Mouse (Mus musculus) frontal cortex, postnatal 25 days (tissue): ENCODE measurements around the gene Mcm3ap.
A peak's percentile ranks its signal among the peaks of the same experiment; 100 is the strongest.

ENCODE experiments used
- DNase-seq, 2 experiments: peaks; one replicate each; pipeline ENCODE4 v3.0.0; 2022; ENCODE audit warnings: low spot score in 2 of 2

Mcm3ap gene

DNA sequence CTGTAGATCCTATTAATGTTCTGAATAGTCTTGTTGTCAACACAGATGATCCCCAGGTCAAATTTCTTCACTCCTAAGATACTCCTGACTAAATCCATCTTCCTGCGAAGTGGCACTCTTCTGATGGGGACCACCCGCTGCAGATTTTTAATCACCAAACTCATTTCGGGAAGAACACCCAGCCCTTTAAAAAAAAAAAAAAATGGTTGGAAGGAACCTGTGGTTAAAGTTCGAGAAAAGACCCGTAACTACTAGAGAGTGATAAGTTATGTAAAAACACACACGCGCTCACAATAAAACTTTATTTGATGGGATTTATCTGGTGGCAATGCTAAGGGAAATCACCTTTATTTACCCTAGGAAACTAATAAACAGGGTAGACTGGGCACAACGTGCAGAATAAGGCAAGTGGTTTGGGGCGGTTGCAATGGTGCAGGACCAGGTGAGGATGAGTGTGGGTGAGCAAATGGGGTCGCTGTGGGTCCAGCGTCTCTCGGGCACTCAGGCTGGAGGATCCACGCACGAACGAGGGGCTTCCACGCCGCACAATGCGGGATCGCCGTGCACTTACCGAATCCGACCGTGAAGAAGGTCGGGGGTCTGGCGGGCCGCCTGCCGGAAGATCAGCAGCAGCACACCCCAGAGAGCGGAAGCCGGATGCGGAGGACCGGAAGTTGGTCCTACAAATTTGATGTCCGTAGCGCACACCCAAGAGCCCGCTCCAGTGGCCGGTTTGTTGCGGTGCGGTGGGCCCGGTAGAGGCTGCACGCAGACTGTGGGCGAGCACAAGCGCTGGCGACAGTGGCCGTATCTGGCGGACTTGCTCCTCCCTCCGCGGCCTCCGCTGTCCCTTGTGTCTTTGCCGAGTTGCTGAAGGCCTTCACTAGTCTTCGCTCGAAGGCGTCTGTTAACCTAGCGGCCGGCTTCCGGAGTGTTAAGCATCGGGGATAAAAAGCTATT is at the start of gene Mcm3ap, which contains the start of gene Ybey:
Mcm3ap (plus strand) TSS at position 725 of the 960 bp plus-strand sequence.
Ybey (minus strand) TSS at position 912 of the 960 bp plus-strand sequence.
- DNase-seq: peak; percentile 82

DNA sequence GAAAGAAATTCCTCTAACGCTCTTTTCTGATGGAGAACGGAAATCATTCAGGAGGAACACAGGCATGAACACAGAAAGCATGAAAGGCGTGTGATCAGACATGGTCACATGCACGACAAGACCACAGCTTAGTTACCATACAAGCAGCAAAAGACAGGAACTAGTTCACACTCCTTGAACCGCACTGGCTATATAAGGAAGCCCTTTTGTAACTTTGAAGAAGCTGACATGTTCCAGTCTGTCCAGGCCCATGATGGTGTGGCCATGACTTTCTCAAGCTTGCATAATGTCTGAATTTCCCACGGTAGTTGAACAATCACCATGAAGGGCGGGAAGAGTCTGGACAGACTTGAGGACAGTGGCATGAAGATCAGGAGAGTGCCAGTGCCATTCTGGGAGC is 43.1 kb upstream of the Mcm3ap start:
- no peak for DNase-seq

DNA sequence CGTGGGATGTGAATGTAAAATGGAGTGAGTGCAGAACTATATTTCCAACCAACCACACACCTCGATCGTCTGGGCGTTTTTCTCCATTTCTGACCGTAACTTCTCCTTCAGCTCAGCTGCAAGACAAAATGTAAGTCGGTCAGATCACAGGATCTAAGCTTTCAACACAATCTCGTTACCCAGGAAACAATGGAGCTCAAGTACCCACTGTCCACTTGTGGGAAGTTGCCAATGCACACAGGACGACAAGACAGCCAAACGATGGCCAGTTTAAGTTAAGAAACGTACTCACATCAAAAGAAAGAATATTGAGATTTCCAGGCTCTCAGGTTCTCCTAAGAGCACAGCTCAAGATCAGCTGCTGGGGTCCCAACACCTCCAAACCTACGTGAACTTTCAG is 34.8 kb upstream of the Mcm3ap start:
- DNase-seq: no peak

DNA sequence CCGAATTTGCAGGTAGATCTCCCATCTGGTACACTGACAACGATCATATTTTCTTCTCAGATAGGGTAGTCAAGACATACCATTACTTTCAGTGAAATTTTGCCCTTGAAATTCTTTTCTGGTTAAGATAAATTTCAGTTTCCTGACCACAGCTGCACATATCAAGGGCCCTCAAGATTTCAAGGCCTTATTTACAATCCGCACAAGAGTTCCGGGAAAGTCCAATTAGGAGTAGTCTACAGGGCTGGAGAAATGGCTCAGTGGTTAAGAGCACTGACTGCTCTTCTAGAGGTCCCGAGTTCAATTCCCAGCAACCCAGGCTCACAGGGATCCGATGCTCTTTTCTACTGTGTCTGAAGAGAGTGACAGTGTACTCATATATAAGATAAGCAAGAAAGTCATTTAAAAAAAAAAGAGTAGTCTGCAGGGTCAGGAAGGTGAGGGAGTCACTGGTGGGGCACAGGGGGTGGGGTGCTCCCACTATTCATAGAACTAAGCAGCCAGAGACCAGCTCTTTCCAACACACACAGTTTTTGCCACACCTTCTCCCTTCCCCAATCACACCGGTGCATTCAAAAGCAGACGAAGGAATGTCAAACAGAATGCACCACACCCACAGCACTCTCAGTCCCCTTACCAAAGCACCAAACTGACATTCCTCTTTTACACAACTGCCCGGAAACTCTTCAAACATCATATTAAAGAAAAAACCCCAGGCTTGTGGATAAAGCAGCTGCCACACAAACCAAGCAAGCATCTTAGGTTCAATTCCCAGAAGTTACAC is 29.4 kb upstream of the Mcm3ap start:
- no peak for DNase-seq

- DNase-seq: no peak
These were observed 28.4 kb upstream of the Mcm3ap start, which contains the start of gene AC141477.1 for GRCm38 (mm10) chr10:76440281-76440680. AC141477.1 (minus strand) TSS chr10:76440444.

GRCm38 (mm10) chr10:76442178-76443088 is 26.3 kb upstream of the Mcm3ap start, which contains the start of gene Pcnt:
Pcnt (minus strand) TSS chr10:76442786.
- peak; percentile 88 to 93 for DNase-seq

DNA sequence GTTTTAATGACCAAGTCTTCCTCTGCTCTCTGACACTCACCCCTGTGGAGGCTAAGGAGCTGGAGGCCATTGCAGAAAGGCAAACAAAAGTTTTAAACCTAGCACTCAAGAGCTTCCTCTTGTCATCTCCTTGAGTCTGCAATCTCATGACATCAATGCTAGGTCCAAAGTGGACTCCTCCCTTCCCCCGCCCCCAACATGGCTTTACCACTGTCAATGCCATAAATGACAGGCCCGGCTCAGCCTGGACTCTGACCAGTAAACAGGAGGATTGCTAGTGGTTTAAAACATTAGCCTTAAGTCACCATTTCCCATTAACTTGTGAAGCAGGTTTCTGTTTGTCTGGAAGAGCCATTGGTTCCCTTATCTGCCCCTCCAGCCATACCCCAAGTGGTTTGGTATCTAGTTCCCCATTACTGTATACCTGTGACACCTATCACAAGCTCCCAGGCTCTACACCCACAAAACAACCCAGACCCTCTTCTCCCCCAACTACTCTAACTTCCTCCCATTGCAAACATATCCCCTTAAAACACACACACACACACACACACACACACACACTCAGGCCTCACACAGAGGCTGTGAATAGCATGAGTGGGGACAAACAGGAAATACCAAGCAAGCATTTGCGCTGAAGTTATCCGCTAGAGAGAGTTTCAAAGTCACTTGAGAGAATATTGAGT is 22.6 kb upstream of the Mcm3ap start:
- no peak for DNase-seq

- no peak for DNase-seq
These were observed 21.1 kb upstream of the Mcm3ap start for GRCm38 (mm10) chr10:76447406-76448229.

DNA sequence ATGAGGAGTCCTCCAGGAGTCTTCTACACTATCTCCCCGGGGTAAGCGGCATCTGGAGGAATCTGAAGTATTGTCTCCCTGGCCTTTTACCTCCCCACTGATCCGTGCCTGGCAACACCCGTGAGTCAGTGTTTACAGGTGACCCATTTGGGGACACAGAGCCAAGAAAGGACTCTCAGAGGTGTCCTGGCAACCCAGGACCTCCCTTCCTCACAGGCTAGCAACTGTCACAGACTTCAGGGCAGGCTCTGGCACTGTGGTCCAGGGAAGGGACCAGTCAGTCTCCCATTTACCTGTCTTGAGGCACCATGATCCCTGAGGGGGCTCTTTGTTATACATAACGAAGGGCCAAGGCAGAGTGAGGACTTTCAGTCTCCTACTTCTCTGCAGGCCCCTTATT is 19.9 kb upstream of the Mcm3ap start, which contains the start of gene 2610028H24Rik:
2610028H24Rik (plus strand) TSS at position 231 of the 400 bp plus-strand sequence.
- DNase-seq: no peak

DNA sequence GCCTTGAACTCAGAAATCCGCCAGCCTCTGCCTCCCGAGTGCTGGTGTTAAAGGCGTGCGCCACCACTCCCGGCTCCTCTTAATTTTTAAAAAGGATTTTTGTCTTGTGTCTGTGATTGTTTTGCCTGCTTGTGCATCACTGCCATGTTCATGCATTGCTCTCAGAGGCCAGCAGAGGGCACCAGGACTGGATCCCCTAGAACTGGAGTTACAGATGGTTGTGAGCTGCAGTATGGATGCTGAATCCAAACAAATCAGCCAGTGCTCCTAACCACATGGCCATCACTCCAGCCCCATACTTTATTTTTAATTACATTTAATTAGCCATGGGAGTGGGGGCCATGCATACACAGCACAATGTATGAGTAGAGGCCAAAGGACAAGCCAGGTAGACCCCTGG is 13.4 kb upstream of the Mcm3ap start:
- DNase-seq: peak; percentile 18 to 28

GRCm38 (mm10) chr10:76461255-76461654 is 7.5 kb upstream of the Mcm3ap start:
- DNase-seq: no peak

DNA sequence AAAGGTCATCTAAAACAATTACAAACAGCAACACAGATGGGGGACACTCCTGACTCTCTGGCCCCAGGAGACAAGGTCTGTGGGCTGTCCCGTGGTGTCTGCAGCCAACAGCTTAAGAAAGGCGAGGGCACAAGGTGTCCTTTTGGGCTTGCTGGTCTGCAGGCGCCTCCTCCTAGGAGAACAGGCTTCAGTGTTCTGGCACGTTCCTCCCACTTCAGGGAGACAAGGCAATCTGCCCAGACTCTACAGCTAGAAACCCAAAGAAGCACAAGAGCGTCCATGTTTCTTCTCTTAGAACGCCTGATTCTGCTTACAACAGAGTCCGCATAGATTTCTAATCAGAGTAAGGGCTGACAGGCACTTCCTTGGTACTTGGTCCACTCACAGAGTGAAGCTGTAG is 6.4 kb upstream of the Mcm3ap start:
- no peak for DNase-seq

- no peak for DNase-seq
These were observed 6.0 kb upstream of the Mcm3ap start for GRCm38 (mm10) chr10:76462721-76463120.

GRCm38 (mm10) chr10:76473759-76474158 is 5.0 kb downstream of the Mcm3ap start:
- DNase-seq: no peak

DNA sequence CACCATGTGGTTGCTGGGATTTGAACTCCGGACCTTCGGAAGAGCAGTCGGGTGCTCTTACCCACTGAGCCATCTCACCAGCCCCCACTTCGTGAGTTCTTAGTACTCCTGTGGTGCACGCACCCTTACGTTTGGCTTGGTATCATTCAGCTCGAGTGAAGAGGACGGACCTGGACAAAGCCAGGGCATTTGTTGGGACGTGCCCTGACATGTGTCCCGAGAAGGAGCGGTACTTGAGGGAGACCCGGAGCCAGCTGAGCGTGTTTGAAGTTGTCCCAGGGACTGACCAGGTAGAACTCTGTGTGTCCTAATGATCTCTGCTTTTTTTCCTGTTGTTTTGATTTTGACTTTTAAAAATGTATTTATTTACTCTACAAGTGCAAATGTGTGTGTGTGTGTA is 12.1 kb downstream of the Mcm3ap start:
- no peak for DNase-seq

- DNase-seq: no peak
These were observed 12.8 kb downstream of the Mcm3ap start for GRCm38 (mm10) chr10:76481480-76481879.

GRCm38 (mm10) chr10:76486302-76486701 is 17.6 kb downstream of the Mcm3ap start:
- no peak for DNase-seq

GRCm38 (mm10) chr10:76488265-76488664 is 19.5 kb downstream of the Mcm3ap start:
- DNase-seq: no peak

DNA sequence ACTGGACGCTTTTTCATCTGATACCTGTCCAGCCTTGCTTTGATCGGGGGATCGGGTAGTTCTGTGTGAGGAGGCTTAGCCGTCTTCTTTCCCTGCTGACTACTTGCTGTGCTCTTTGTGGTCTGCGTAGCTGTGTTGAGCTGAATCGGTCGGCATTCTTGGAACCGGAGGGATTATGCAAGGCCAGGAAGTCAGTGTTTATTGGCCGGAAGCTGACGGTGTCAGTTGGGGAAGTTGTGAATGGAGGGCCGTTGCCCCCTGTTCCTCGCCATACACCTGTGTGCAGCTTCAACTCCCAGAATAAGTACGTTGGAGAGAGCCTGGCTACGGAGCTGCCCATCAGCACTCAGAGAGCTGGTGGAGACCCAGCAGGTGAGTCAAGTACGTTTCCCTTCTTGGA is 20.5 kb downstream of the Mcm3ap start:
- DNase-seq: no peak

DNA sequence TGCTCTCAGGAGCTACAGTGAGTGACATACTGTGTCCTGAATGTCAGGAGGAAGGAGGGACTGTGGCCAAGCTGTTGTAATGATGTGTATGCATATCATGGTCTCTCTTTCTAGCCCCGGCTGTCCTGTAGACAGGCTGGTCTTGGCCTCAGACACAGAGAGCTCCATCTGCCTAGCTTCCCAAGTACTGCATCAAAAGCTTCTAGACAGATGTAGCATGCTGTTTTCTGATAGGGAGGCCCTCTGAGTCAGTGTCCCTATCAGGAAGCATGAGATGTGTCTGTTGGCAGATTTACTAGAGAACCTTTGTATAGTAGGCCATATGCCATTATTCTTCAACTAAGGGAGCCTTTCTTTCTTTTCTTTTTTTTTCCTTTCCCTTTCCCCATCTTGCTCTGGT is 24.8 kb downstream of the Mcm3ap start:
- DNase-seq: no peak
